Mouse (Mus musculus): Measurements from ENCODE around the gene Cfap99.

- TF ChIP-seq CTCF (IDR thresholded peaks at IDR 0.05; ENCODE audit: borderline replicate concordance, extremely low read depth, insufficient read depth, insufficient read length) (no peak), POLR2A (IDR thresholded peaks at IDR 0.05; ENCODE audit: borderline replicate concordance, extremely low read depth, insufficient read depth, insufficient read length, poor library complexity, severe bottlenecking) (no peak)
Measured at GRCm38 (mm10) chr5:34335539-34336096, 47.2 kb downstream of the Cfap99 start.
